Mouse (Mus musculus): ENCODE data around the gene Foxo4.

Gene Foxo4

GRCm38 (mm10) chrX:101299055-101299454, 44.7 kb downstream of the Foxo4 start, which contains the start of gene Nlgn3:
Nlgn3 (plus strand) TSS chrX:101299168.
- peak in 1 of 2 experiments; percentile 27 for DNase-seq

GRCm38 (mm10) chrX:101299473-101300426, 45.4 kb downstream of the Foxo4 start:
- DNase-seq = no peak

- no peak for DNase-seq
Measured at GRCm38 (mm10) chrX:101300427-101301030, 46.2 kb downstream of the Foxo4 start.

- no peak for DNase-seq
Measured at GRCm38 (mm10) chrX:101301654-101302053, 47.3 kb downstream of the Foxo4 start.

GRCm38 (mm10) chrX:101304646-101305045, 50.3 kb downstream of the Foxo4 start:
- no peak for DNase-seq

- no peak for DNase-seq
Measured at GRCm38 (mm10) chrX:101309299-101309698, 55.0 kb downstream of the Foxo4 start.
